Mouse (Mus musculus) lung, adult 2 months (tissue): ENCODE results near the gene Pde6d.

ENCODE experiments used
- CTCF ChIP-seq: fragments of 200-500 bp; IDR thresholded peaks from 2 replicates; pipeline ENCODE4 v1.5.1; 2011; ENCODE audit warnings: mild to moderate bottlenecking, low read length, control low read depth; ENCODE audit not compliant: insufficient read depth
- POLR2A ChIP-seq: fragments of 200-500 bp; IDR thresholded peaks from 2 replicates; pipeline ENCODE4 v1.6.1; 2011; ENCODE audit warnings: low read depth, mild to moderate bottlenecking, control low read depth, low read length, borderline replicate concordance; ENCODE audit errors: extremely low read depth

- TF ChIP-seq CTCF (no peak), POLR2A (no peak)
Observed at GRCm38 (mm10) chr1:86530871-86531546, 51.4 kb downstream of the Pde6d start.
